Mouse (Mus musculus) MEL (cell line): Measurements from ENCODE around the gene Ubtd2. TPM values are rescaled to one million over a fixed set of nuclear protein-coding genes. Genes with fewer than 3 reads are reported as not detected.

Source experiments
- DNase-seq: peaks from one replicate; pipeline ENCODE4 v3.0.0; 2011; ENCODE audit warnings: low read depth, low spot score
- H3K27ac ChIP-seq: 2 replicates; pipeline ENCODE4 v1.5.1; 2012; ENCODE audit warnings: low read depth, mild to moderate bottlenecking, control low read depth, low read length, moderate library complexity; ENCODE audit not compliant: control insufficient read depth
- H3K27me3 ChIP-seq, 2 experiments: fragments of 150-350 bp in 1 of 2; sonication (generic) in 1 of 2; 2 replicates each; pipeline ENCODE4 v1.6.1; 2012; ENCODE audit warnings: low read length in 2 of 2, mild to moderate bottlenecking in 2 of 2, improper control_type of control experiment in 1 of 2, moderate library complexity in 1 of 2; ENCODE audit not compliant: insufficient read depth in 2 of 2, control insufficient read depth in 1 of 2
- H3K36me3 ChIP-seq, 2 experiments: 2 replicates each; pipeline ENCODE4 v1.6.1; 2012 to 2014; ENCODE audit warnings: low read length in 2 of 2, improper control_type of control experiment in 1 of 2, inconsistent platforms in 1 of 2, mild to moderate bottlenecking in 1 of 2; ENCODE audit not compliant: insufficient read depth in 2 of 2, control insufficient read depth in 1 of 2
- H3K4me1 ChIP-seq, 2 experiments: fragments of 150-350 bp in 1 of 2; sonication (generic) in 1 of 2; 2 replicates each; pipeline ENCODE4 v1.6.1; 2012; ENCODE audit warnings: low read length in 2 of 2, improper control_type of control experiment in 1 of 2, mild to moderate bottlenecking in 1 of 2; ENCODE audit not compliant: insufficient read depth in 2 of 2, control insufficient read depth in 1 of 2
- H3K4me3 ChIP-seq, 2 experiments: fragments of 150-350 bp in 1 of 2; sonication (generic) in 1 of 2; 2 replicates each; pipeline ENCODE4 v1.5.1; 2012; ENCODE audit warnings: low read depth in 2 of 2, low read length in 2 of 2, mild to moderate bottlenecking in 2 of 2, moderate library complexity in 2 of 2, control low read depth in 1 of 2, improper control_type of control experiment in 1 of 2; ENCODE audit not compliant: control insufficient read depth in 1 of 2, insufficient read depth in 1 of 2
- H3K79me2 ChIP-seq: 2 replicates; pipeline ENCODE4 v1.6.1; 2012; ENCODE audit warnings: mild to moderate bottlenecking, low read length, moderate library complexity; ENCODE audit not compliant: control insufficient read depth, poor library complexity, insufficient read depth
- H3K9ac ChIP-seq: 2 replicates; pipeline ENCODE4 v1.6.1; 2012; ENCODE audit warnings: low read depth, mild to moderate bottlenecking, control low read depth, low read length, moderate library complexity; ENCODE audit not compliant: control insufficient read depth, poor library complexity, severe bottlenecking
- H3K9me3 ChIP-seq: fragments of 150-350 bp; sonication (generic); replicated peaks from 2 replicates; pipeline ENCODE4 v1.6.1; 2012; ENCODE audit warnings: mild to moderate bottlenecking, low read length, improper control_type of control experiment, moderate library complexity; ENCODE audit not compliant: insufficient read depth
- BHLHE40 ChIP-seq: IDR thresholded peaks from 2 replicates; pipeline ENCODE4 v1.6.1; 2012; ENCODE audit warnings: low read depth, mild to moderate bottlenecking, inconsistent platforms, low read length, improper control_type of control experiment, borderline replicate concordance
- CHD1 ChIP-seq: IDR thresholded peaks from 2 replicates; pipeline ENCODE4 v1.6.1; 2012; ENCODE audit warnings: low read depth, mild to moderate bottlenecking, inconsistent platforms, low read length, improper control_type of control experiment
- ETS1 ChIP-seq: IDR thresholded peaks from 2 replicates; pipeline ENCODE4 v1.6.1; 2012; ENCODE audit warnings: low read depth, mild to moderate bottlenecking, inconsistent platforms, low read length, improper control_type of control experiment, moderate library complexity
- GATA1 ChIP-seq: IDR thresholded peaks from 2 replicates; pipeline ENCODE4 v1.6.1; 2011; ENCODE audit warnings: low read depth, low read length, improper control_type of control experiment
- MAX ChIP-seq: IDR thresholded peaks from 2 replicates; pipeline ENCODE4 v1.6.1; 2011; ENCODE audit warnings: low read length, improper control_type of control experiment
- MAZ ChIP-seq: IDR thresholded peaks from 2 replicates; pipeline ENCODE4 v1.6.1; 2012; ENCODE audit warnings: low read depth, mild to moderate bottlenecking, inconsistent platforms, low read length, improper control_type of control experiment
- MXI1 ChIP-seq: IDR thresholded peaks from 2 replicates; pipeline ENCODE4 v1.6.1; 2011; ENCODE audit warnings: mild to moderate bottlenecking, low read depth, low read length, improper control_type of control experiment
- MYC ChIP-seq: IDR thresholded peaks from 2 replicates; pipeline ENCODE4 v1.6.1; 2011; ENCODE audit warnings: low read depth, mild to moderate bottlenecking, low read length, improper control_type of control experiment, moderate library complexity
- RCOR1 ChIP-seq: IDR thresholded peaks from 2 replicates; pipeline ENCODE4 v1.6.1; 2012; ENCODE audit warnings: low read depth, mild to moderate bottlenecking, inconsistent platforms, low read length, improper control_type of control experiment
- TAL1 ChIP-seq: IDR thresholded peaks from 2 replicates; pipeline ENCODE4 v1.6.1; 2012; ENCODE audit warnings: mild to moderate bottlenecking, inconsistent platforms, low read length, moderate library complexity, mixed read lengths
- ZKSCAN1 ChIP-seq: IDR thresholded peaks from 2 replicates; pipeline ENCODE4 v1.6.1; 2012; ENCODE audit warnings: low read depth, mild to moderate bottlenecking, inconsistent platforms, low read length, improper control_type of control experiment, moderate library complexity
- ZNF384 ChIP-seq: IDR thresholded peaks from 2 replicates; pipeline ENCODE4 v1.6.1; 2012; ENCODE audit warnings: low read depth, mild to moderate bottlenecking, inconsistent platforms, low read length, improper control_type of control experiment
- polyA plus RNA-seq, 2 experiments: library from polyadenylated mRNA; stranded (reverse) in 1 of 2; unstranded in 1 of 2; fragments of >175 nt in 1 of 2; fragments of >200 nt in 1 of 2; gene quantifications; 2 replicates each; pipeline versions ENCODE4 v1.2.1 to v1.2.4; 2012; ENCODE audit warnings: low replicate concordance in 2 of 2, low read depth in 1 of 2; ENCODE audit not compliant: insufficient read length in 2 of 2, insufficient read depth in 1 of 2, missing spikeins in 1 of 2
- total RNA-seq: library from RNA; depleted of rRNA; stranded (reverse); fragments of 300-350 nt; gene quantifications from 2 replicates; pipeline ENCODE4 v1.2.3, GENCODE M21; 2012

Gene Ubtd2
- total and polyA plus RNA-seq, 3 experiments: 25.7 to 28.7 TPM; not detected in 1

GRCm38 (mm10) chr11:32553311-32554140, 98.4 kb downstream of the Ubtd2 start:
- no peak overlapping the region for H3K27ac ChIP-seq
- H3K9ac ChIP-seq: no peak overlapping the region
- peaks cover 0 to 14% of the 10 kb centered on the region in 2 experiments; a peak in 2 of 4 replicates for H3K36me3 ChIP-seq

DNA sequence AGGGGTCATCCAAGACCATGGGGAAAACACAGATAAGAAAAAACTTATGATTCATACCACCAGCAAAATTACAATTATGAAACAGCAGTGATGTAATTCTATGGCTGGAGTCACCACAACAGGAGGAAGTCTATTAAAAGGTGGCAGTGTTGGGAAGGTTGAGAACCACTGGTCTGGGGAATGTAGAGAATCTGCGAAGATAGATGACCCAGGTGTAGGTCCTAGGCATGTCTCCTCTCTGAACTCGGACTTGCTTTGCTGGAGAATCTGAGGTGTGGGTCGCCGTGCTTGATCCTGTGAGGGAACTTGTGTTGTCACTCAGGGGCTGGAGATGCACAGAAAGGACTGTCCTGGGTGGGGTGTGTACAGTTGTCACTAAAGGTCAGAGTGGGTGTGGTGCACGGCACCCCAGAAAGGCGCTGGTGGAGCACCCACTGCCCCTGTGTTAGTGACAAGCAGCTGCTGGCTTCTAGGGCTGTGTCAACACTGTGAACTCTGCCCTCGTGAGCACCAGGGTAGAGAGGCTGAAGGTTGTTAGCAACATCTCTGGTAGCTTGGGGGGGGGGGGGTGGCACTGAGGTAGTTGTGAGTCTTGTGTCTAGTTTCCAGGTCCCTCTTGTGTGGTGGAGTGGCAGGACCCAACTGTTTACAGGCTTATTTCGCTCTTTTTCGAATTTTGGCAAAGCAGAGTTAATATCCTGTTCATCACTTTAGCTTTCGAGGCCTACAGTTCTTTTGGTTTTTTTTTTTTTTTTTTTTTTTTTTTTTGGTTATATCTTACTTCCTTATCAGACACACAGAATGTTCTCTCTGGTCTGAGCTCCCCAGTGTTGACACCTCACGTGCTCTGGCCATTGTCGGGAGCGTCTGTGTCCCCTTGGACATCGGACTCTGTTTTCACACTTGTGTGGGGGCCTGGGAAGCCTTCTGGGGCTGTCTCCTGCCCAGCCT, 99.2 kb downstream of the Ubtd2 start:
- H3K27ac ChIP-seq: no peak overlapping the region
- H3K27me3 ChIP-seq: no peaks in the 10 kb centered on the region
- no peak overlapping the region for H3K4me3 ChIP-seq
- no peaks in the 10 kb centered on the region for H3K9me3 ChIP-seq
- no peaks in the 10 kb centered on the region for H3K79me2 ChIP-seq
- TF ChIP-seq MXI1: peak; percentile 47; the same call in 1 of the 2 replicates
- no peak for TF ChIP-seq TAL1
- 0 out of 2 replicates have a peak, but pooled peaks have one; percentile 23 for TF ChIP-seq MYC
- TF ChIP-seq GATA1: peak; percentile 67
- no peak for TF ChIP-seq MAZ
- TF ChIP-seq ZKSCAN1: no peak; the same call in 1 of the 2 replicates
- TF ChIP-seq CHD1: no peak
- no peak for TF ChIP-seq ETS1
- TF ChIP-seq BHLHE40: peak; percentile 89
- TF ChIP-seq ZNF384: peak; percentile 97
- no peak for TF ChIP-seq MAX
- peaks cover 0 to 14% of the 10 kb centered on the region in 2 experiments; a peak in 2 of 4 replicates for H3K36me3 ChIP-seq
- DNase-seq: peak; percentile 25
- H3K4me1 ChIP-seq: peaks cover 13 to 19% of the 10 kb centered on the region in 2 experiments
- H3K9ac ChIP-seq: no peak overlapping the region

More at GRCm38 (mm10) chr11:32553311-32554140, 98.4 kb downstream of the Ubtd2 start:
- Histone ChIP-seq H3K4me3 (no peak overlapping the region), H3K9me3 (no peaks in the 10 kb centered on the region), H3K79me2 (no peaks in the 10 kb centered on the region), H3K27me3 (no peaks in the 10 kb centered on the region), H3K4me1 (peaks cover 13 to 19% of the 10 kb centered on the region in 2 experiments)
- peak; percentile 51 for DNase-seq
- TF ChIP-seq GATA1: no peak
- TF ChIP-seq RCOR1: 0 out of 2 replicates have a peak, but pooled peaks have one; percentile 5
